Mouse (Mus musculus) hindbrain, postnatal 0 days (tissue): ENCODE measurements around the gene Tex35. TPM values are rescaled to one million over a fixed set of nuclear protein-coding genes. Genes with fewer than 3 reads are reported as not detected.

Source experiments
- ATAC-seq: fragments of 200-750 bp; cut with Nextera tagmentation; 2 replicates; pipeline ENCODE4 v1.8.0; 2017; ENCODE audit warnings: mild to moderate bottlenecking, moderate TSS enrichment, moderate library complexity
- DNase-seq: peaks from one replicate; pipeline ENCODE4 v3.0.0-alpha.2; 2015; ENCODE audit warnings: low spot score
- H3K27ac ChIP-seq: fragments of 300-500 bp; sonication (generic); 2 replicates; pipeline ENCODE4 v1.5.1; 2014; ENCODE audit warnings: mild to moderate bottlenecking
- H3K27me3 ChIP-seq: fragments of 300-500 bp; sonication (generic); 2 replicates; pipeline ENCODE4 v1.6.1; 2014; ENCODE audit warnings: low read length, mixed read lengths; ENCODE audit not compliant: insufficient read depth
- H3K36me3 ChIP-seq: fragments of 300-500 bp; sonication (generic); 2 replicates; pipeline ENCODE4 v1.6.1; 2014; ENCODE audit warnings: low read length, mixed read lengths; ENCODE audit not compliant: insufficient read depth
- H3K4me1 ChIP-seq: fragments of 300-500 bp; sonication (generic); 2 replicates; pipeline ENCODE4 v1.6.1; 2014; ENCODE audit warnings: antibody characterized with exemption, low read length, mixed read lengths; ENCODE audit not compliant: insufficient read depth
- H3K4me2 ChIP-seq: fragments of 300-500 bp; sonication (generic); 2 replicates; pipeline ENCODE4 v1.6.1; 2014; ENCODE audit warnings: low read depth, mild to moderate bottlenecking, low read length, moderate library complexity, mixed read lengths
- H3K4me3 ChIP-seq: fragments of 300-500 bp; sonication (generic); 2 replicates; pipeline ENCODE4 v1.5.1; 2014; ENCODE audit warnings: low read length
- H3K9ac ChIP-seq: fragments of 300-500 bp; sonication (generic); replicated peaks from 2 replicates; pipeline ENCODE4 v1.6.1; 2014; ENCODE audit warnings: mild to moderate bottlenecking, low read length, moderate library complexity, mixed read lengths
- H3K9me3 ChIP-seq: fragments of 300-500 bp; sonication (generic); 2 replicates; pipeline ENCODE4 v1.6.1; 2016; ENCODE audit warnings: low read length, mixed read lengths
- CTCF ChIP-seq: IDR thresholded peaks from 2 replicates; pipeline ENCODE4 v1.5.1; 2016; ENCODE audit warnings: antibody characterized with exemption, control low read depth, low read depth
- WGBS: fragments of 180-500 bp; shearing (Covaris S2); extraction: QIAGEN DNeasy Blood & Tissue Kit; methylation state at CpG from one replicate; pipeline ENCODE4 v1.1.7; 2014; 5-methylcytosine and 5-hydroxymethylcytosine counted together
- polyA plus RNA-seq: library from polyadenylated mRNA; unstranded; fragments of >200 nt; fragmentation: Nextera tagmentation; extraction: Ambion mirVana; gene quantifications from 2 replicates; pipeline ENCODE4 v1.2.1, GENCODE M21; 2015
- total RNA-seq: library from RNA; depleted of rRNA; stranded (reverse); fragments of >200 nt; gene quantifications from 2 replicates; pipeline ENCODE4 v1.2.3, GENCODE M21; 2014

The Tex35 gene
- total and polyA plus RNA-seq, 2 experiments from 2014 or later: not detected

DNA sequence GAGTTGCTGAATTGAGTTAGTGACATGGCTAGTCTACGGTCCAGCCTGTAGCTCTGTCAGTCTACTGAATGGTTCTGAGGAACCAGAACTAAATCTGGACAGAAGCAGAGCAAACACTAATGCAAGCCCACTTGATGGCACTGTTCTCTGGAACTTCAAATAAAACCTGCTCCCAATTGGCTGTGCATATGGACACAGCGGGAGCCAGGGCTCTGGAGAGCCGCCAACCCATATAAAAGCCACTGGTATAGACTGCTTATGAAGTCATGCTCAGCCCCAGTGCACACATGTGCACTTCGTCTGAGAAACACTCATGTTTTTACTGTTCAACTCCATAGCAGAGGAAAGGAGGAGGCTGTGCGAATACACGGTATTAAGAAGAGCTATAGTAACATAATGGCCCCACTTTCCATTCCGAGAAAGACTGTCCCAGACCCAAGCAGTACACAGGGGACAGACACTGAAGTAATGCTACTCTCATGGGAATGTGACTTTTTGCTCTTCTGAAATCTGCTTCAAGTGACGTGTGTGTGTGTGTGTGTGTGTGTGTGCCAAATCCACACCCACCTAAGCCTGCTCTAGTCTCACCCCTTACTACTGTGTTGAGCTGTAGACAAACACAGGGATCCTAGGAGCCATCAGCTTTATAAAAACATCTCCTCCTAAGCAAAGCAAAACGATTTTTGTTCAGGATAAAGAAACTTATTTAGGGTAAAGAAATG, 28.8 kb upstream of the Tex35 start:
- peak; percentile 53 for TF ChIP-seq CTCF
- 0 out of 2 replicates have a peak, but pooled peaks cover 7% of the 10 kb centered on the region for H3K36me3 ChIP-seq
- H3K9me3 ChIP-seq: no peaks in the 10 kb centered on the region
- no peak overlapping the region for H3K27ac ChIP-seq
- H3K27me3 ChIP-seq: no peaks in the 10 kb centered on the region
- H3K4me1 ChIP-seq: no peaks in the 10 kb centered on the region
- H3K4me2 ChIP-seq: no peak overlapping the region
- no peak overlapping the region for H3K9ac ChIP-seq
- DNase-seq: peak; percentile 80
- 59% methylated on average over 9 of the region's 9 CpGs for WGBS
- ATAC-seq: peak; percentile 78
- no peak overlapping the region for H3K4me3 ChIP-seq

DNA sequence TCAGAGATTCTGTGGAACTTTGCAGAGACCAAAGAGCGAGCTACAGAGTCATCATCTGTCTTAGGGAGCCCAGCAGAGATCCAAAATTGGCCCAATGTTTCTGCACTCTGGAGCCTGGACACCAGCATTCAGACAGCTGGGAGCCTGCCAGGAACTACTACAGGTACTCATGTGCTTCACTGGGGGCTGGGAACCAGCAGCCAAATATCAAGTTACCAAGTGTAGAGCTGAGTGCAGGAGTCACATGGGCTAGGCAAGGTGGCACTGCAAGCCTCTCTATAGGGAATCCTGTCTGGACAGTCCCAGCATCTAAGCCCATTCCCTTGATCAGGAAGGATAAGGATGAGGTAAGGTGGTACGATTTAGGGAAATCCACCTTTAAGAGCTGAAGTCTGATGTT, 19.7 kb upstream of the Tex35 start:
- DNase-seq (no peak), ATAC-seq (no peak)
- no peaks in the 10 kb centered on the region for H3K4me1 ChIP-seq
- H3K4me2 ChIP-seq: no peak overlapping the region
- H3K9me3 ChIP-seq: no peaks in the 10 kb centered on the region
- WGBS: 100% methylated on average over 2 of the region's 2 CpGs
- no peaks in the 10 kb centered on the region for H3K27me3 ChIP-seq
- no peak overlapping the region for H3K27ac ChIP-seq
- no peaks in the 10 kb centered on the region for H3K36me3 ChIP-seq
- no peak overlapping the region for H3K4me3 ChIP-seq
- TF ChIP-seq CTCF: no peak
- H3K9ac ChIP-seq: no peak overlapping the region

DNA sequence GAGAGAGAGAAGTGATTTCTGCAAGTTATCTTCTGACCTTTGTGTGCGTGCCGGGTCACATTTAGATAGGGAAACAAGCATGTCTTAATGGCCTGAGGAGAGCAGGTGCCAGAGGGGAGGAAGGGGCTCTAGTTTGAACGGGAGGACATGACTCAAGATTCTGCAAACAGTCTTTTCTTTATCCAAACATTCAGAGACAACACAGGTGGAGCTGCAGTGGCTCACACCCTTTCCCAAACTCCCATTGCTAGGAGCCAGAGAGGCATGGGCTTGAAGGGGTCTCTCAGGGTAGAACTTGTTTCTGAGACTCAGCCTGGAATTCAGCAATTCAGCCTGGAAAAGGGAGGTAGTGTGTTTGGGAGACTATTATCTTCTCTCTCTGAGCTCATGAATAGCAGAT, 15.4 kb upstream of the Tex35 start:
- H3K4me1 ChIP-seq: no peaks in the 10 kb centered on the region

DNA sequence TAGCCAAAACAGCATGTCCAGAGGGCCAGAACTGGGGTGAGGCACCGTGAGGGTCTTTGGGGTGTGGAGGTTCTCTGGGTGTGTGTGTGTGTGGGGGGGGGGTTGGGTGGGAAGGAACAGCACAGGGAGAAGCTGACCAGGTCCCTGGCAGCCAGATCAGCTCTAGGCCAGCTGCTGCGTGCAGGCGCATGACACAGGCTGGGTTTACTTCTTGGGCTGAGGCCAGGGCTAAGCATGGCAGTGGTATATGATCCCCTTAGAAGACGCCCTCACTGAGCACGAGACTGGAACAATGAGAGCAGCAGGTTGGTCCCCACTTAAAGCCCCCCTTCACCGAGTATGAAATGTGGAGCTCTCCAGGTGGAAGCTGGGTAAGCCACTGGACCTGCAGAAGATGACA, 10.7 kb upstream of the Tex35 start:
- no peaks in the 10 kb centered on the region for H3K36me3 ChIP-seq
- no peaks in the 10 kb centered on the region for H3K9me3 ChIP-seq
- no peak for ATAC-seq
- H3K4me1 ChIP-seq: no peaks in the 10 kb centered on the region
- TF ChIP-seq CTCF: no peak
- WGBS: 77% methylated on average over 6 of the region's 6 CpGs
- H3K4me2 ChIP-seq: no peak overlapping the region
- no peak overlapping the region for H3K9ac ChIP-seq
- no peak for DNase-seq
- H3K27me3 ChIP-seq: no peaks in the 10 kb centered on the region
- no peak overlapping the region for H3K4me3 ChIP-seq
- H3K27ac ChIP-seq: no peak overlapping the region

More for the DNA sequence above, 15.4 kb upstream of the Tex35 start:
- no peak for TF ChIP-seq CTCF
- no peak overlapping the region for H3K4me2 ChIP-seq
- no peak overlapping the region for H3K4me3 ChIP-seq
- no peaks in the 10 kb centered on the region for H3K27me3 ChIP-seq
- ATAC-seq: no peak
- WGBS: 87% methylated on average over 3 of the region's 3 CpGs
- no peak for DNase-seq
- no peaks in the 10 kb centered on the region for H3K36me3 ChIP-seq
- H3K27ac ChIP-seq: no peak overlapping the region
- H3K9me3 ChIP-seq: no peaks in the 10 kb centered on the region
- H3K9ac ChIP-seq: no peak overlapping the region

DNA sequence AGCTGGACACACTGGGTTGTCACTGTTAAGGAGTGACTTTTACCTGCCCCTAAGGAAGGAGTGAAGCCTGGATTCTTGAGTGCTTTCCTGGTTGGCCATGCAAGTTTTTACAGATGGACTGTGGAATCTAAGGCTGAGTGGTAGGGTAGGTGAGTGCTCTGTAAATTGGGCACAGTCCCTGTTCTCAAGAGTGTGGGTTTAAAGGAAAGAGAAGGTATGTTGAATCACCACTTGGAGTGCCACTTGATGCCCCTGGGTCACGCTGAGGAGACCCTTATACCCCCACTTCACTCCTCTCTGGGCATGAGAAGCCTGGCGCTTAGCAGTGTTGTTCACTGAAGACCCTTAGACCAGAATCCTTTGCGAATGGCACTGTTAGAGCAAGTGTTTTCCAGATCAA, 9.0 kb upstream of the Tex35 start:
- H3K4me3 ChIP-seq: no peak overlapping the region
- no peaks in the 10 kb centered on the region for H3K36me3 ChIP-seq
- no peak overlapping the region for H3K27ac ChIP-seq
- WGBS: 92% methylated on average over 3 of the region's 3 CpGs
- ATAC-seq (no peak), DNase-seq (no peak)
- no peak for TF ChIP-seq CTCF
- no peaks in the 10 kb centered on the region for H3K4me1 ChIP-seq
- no peaks in the 10 kb centered on the region for H3K9me3 ChIP-seq
- no peak overlapping the region for H3K9ac ChIP-seq
- no peaks in the 10 kb centered on the region for H3K27me3 ChIP-seq
- no peak overlapping the region for H3K4me2 ChIP-seq

DNA sequence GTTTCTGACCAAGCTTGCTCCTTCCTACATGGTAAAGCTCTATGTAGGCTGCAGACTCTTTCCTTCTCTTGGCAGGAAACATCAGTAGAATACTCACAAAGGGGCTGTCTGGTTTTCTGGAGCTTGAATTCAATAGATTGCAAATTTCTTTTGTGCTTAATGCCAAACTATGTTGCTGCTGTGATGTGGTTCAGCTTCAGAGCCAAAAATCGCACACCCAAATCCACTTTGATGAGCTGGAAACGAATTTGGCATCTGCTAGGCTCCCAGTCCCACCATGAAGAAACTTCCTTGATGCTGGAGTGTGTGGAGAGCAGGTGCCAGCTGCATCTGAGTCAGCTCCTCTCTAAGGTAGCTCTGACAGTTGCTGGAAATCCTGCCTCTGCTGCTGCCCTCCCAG, 6.0 kb upstream of the Tex35 start:
- WGBS: 54% methylated on average over 2 of the region's 2 CpGs
- peak; percentile 48; the same call in 1 of the 2 replicates for ATAC-seq
- H3K9me3 ChIP-seq: no peaks in the 10 kb centered on the region

DNA sequence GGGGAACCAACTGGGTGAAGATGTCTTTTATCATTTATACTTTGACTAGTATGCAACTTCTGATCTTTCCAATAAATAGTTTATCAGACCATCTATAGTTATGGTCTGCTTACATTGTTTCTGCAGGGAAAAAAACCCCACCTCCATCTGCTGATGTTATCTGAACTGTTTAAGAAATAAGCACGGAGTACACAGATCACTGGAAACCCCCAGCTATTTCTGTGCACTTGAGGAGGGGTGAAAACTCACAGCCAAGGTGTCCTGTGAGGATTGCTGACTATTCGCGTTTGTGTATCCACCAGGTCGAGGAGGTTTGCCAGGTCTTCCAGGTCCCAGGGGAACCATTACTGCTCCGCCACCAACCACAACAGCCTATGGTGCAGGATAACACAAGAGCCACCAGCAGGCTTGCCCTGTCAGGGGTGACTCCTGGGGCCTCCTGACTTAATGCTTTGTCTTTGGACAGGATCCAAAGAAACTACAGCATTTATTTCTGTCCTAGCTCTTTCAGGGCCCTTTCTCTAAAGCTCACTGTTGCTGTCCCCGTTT, 1.9 kb upstream of the Tex35 start:
- 62% methylated on average over 6 of the region's 6 CpGs for WGBS

More for the DNA sequence above, 6.0 kb upstream of the Tex35 start:
- no peaks in the 10 kb centered on the region for H3K27me3 ChIP-seq
- no peak overlapping the region for H3K9ac ChIP-seq
- no peak overlapping the region for H3K4me3 ChIP-seq
- no peak for TF ChIP-seq CTCF
- no peaks in the 10 kb centered on the region for H3K4me1 ChIP-seq
- H3K27ac ChIP-seq: no peak overlapping the region
- no peak overlapping the region for H3K4me2 ChIP-seq
- no peaks in the 10 kb centered on the region for H3K36me3 ChIP-seq
- DNase-seq: peak; percentile 44

More for the DNA sequence above, 1.9 kb upstream of the Tex35 start:
- ATAC-seq (no peak), DNase-seq (no peak)
- H3K27ac ChIP-seq: no peak overlapping the region
- no peaks in the 10 kb centered on the region for H3K36me3 ChIP-seq
- TF ChIP-seq CTCF: no peak
- no peak overlapping the region for H3K4me2 ChIP-seq
- H3K9ac ChIP-seq: no peak overlapping the region
- H3K4me1 ChIP-seq: no peaks in the 10 kb centered on the region
- no peaks in the 10 kb centered on the region for H3K9me3 ChIP-seq
- H3K4me3 ChIP-seq: no peak overlapping the region
- no peaks in the 10 kb centered on the region for H3K27me3 ChIP-seq
